Mouse (Mus musculus) adrenal gland, postnatal 10 days (tissue): Measurements from ENCODE around the gene Fhl1. TPM values are rescaled to one million over a fixed set of nuclear protein-coding genes. Genes with fewer than 3 reads are reported as not detected.

ENCODE experiments used
- DNase-seq: peaks from one replicate; pipeline ENCODE4 v3.0.0; 2021; ENCODE audit warnings: mixed read lengths
- total RNA-seq, 2 experiments: library from RNA; stranded (reverse); gene quantifications; 2 replicates each; pipeline ENCODE4 v1.2.3; 2021

The Fhl1 gene
- total RNA-seq, 2 experiments from 2014 or later: 146 to 212 TPM

DNA sequence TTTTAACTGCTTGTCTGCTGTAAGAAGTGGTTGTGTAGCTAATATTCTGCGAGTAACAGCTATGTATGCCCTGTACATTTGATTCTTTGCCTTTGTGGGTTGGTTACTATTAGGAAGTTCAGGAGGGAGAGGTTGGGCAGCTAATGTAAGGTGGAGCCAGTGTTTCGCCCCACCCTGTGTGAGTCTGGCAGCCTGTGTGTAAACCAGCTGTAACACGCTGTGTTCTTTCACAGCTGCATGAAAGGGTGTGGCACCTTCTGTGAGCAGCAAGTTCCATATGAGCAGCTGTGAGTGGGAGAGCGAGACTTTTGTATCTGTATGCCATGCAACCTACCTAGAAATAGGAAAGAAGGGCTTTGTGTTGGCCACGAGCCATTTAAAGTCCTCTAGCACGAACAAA is 20.6 kb downstream of the Fhl1 start:
- no peak for DNase-seq

DNA sequence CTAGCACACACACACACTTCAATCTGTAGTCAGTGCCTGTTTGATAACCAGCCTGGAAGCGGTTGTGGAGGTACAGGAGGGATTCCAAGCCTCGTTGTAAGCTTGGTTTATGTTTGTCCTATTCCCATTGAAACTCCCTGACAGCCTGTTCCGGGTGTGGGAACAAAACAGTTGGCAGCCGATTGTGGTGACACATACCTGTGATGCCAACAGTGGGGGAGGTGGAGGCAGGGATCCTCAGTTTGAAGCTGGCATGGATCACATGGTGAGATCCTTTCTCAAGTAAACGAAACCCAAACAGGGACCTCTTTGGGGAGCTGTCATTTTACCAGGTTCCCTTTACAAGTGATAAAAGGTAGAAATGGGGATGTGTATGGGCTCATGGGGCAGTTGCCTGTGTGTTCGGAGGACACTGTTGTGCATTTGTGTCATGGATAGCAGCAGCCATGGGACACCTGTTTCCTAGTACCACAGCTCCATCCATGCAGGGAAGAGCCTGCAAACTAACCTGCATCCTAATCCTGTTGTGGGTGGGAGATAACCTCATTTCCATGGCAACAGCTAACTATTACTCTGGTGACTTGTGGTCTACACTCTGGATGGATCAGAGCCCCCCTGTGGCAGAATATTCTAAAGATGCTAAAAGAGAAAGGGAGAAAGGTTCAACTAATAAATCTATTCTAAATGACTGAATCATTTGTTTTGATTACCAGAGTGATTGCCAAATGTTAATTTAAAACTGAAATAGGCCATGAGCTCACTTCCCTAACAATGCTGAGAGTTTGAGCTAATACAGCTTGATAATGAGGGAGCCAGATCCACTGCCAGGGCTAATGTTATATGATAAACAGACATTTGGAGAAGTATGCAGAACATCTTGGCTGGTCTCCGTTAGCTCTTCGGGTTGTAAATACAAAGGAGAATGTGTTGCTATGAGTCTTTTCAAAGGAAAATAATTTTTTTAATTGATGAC is 22.0 kb downstream of the Fhl1 start:
- no peak for DNase-seq

DNA sequence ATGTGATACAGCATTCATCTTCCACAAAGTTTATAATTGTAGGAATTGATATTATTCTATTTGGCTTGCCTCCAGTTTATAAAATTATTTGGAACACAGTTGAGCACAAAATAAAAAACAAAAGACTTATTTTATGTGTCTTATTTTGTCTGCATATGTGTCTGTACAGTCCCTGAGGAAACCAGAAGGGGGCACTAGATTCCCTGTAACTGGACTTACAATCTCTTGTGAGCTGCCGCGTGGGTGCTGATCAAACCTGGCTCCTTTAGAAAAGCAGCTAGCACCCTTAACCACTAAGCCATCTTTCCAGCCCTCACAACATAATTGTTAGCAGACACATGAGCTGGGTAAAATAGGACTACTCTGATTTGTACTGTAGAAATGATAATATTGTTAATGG is 24.1 kb downstream of the Fhl1 start:
- DNase-seq: peak; percentile 59

DNA sequence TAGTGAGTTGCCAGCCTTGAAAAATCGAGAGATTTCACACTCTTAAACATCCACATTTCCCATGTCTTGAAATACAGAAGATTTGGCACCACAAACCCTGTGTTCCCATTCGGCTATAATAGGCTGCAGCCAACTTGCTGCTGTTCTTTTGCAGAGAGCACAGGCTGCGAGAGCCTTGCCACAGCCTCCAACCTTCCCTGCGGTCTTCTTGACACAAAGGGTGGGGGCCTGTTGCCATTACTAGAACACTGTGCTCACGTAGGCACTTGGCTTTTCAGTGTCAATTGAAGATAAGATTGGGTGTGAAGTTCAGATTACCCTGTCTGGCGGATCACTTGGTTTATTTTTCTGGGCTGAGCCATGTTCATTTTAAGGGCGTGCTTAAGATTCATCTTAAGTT is 24.8 kb downstream of the Fhl1 start:
- no peak for DNase-seq

DNA sequence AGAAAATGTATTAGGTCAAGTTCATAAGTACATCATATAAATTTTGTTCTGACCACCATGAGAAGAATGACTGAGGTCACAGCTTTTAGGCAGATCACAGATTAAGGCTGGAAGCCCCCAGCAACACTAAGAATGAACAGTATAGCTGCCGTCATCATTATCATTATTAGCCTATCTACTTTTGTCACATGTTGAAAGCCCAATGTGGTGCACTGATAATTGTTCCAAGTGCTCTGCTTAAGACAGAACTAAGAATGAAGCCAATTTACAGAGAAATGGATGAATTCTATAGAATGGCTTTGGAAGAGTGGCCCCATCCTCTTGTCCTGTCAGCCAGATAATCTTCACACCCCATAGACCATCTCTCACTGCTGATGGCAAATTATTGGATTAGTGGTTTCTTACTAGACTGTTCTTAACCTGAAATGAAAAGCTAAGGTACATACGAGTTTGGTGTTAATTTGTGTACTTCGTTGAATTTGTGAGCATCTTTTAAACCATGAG is 28.7 kb downstream of the Fhl1 start:
- no peak for DNase-seq

DNA sequence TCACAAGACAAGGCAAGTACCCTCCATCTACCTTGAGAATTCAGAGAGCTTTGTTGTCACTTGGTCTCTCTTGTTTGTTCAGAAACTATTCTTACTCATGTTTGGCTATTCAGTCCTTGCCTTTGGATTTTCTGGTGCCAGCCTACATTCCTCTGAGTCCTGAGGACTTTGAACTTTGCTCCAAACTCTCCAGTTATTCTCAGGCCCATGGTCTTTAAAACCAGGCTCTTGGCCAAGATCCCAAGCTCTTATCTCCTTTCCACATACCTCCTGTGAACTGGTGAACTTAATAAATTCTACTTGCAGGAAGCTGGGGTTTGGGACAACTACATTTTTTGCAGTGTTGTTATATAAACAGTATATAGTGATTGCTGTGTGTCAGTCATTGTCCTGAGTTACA is 38.3 kb downstream of the Fhl1 start:
- no peak for DNase-seq

DNA sequence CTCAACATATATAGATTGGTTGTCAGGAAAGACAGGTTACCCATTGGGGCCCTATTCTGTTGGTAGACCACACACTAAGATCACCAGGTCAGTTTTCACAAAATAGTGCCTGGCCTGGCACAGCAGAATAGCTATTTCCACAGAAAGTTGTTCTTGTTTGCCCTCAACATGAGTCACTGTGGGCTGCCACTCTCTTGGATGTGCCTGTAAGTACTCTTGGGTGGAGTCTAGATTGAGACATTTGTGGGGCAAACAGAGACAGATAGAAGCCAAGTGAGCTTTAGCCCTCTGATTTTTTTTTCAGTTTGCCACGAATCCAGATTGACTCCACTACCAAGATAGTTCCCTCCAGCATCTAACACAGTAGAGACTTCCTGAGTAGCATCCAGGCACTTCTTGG is 40.2 kb downstream of the Fhl1 start:
- no peak for DNase-seq

DNA sequence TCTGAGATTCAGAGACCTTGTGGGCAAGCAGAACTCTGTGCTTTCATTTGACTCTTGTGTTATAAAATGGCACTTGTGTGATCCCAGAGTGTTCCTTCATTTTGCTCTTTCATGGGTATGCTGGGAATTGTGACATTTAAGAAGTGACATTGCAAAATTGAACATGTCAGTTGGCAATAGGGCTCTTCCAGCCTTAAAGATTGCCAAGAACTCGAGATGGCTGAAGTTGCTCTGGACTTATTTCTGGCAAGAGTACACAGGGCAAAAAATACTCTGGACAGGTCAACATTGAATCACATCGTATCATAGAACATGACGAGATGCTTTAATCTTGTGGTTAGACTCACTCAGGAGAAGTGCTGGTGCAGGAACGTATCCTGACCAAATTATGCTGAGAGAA is 41.7 kb downstream of the Fhl1 start:
- DNase-seq: no peak

DNA sequence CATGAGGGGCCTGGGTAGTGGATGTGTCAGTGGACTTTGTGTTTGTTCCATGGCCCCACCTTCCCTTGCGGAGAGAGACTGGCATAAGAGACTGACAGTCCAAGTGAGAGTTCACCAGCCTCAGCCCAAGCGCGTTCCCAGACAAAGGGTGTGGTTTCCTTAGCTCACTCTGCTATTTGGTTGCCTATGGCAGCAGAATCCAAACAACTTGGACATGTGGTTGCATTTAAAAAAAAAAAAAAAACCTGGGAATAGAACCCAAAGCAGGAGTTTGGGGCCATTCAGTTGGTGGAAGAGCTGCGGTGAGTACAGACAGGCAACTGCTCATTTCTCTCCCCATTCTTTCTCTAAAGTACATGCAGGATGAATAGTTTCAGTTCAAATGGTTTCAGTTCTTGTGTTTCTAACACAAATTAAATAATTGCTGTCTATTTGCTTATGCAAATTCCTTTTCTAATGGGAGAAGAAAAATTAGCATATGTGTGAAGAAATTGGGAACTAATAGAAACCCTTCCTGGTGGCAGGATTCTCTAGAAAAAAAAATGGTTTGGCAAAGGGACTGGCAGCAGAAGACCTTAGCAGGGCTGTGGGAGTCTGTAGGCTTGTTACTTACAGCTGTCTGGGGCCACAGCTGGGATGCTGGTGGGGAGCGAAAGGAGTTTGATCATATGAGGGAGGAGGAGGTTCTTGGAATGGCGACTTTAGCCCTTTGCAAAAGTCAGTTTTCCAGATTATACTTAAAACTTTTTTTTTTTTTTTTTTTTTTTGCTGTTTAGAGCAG is 54.9 kb downstream of the Fhl1 start:
- no peak for DNase-seq

DNA sequence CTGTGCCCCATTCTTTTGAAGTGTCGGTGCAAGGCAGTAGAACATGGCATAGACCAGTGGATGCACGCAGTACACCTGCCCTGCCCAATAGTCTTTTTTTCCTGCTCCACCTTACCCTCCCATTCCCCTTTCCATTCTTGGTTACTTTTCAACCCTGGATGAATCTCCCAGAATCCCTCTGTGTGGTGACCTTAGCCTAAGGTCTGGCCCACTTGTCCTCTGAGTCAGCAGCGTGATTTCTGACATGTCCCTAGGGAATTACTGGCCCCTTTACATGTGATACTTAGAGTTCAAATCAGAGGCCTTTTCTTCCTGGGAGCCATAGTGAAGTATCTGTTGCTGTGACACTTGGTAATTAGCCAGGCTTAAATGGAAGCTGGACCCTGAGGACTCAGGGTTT is 55.9 kb downstream of the Fhl1 start:
- no peak for DNase-seq

DNA sequence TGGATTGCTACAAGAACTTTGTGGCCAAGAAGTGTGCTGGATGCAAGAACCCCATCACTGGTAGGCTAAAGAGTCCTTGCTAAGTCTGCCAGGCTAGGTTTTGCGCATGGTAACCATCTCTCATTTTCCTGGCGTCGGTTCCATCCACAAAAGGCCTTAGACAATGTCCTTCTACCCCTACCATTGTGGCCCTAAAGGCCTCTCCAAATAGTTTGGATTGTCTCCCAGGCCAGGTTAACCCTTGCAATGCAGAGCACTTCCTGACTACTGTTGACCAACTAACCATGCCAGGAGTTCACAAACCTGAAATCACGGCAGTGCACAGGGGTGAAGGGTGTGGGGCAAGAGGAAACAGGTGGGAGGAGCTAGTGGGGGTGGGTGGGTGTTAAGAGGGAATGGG is 59.0 kb downstream of the Fhl1 start:
- peak; percentile 10 for DNase-seq

DNA sequence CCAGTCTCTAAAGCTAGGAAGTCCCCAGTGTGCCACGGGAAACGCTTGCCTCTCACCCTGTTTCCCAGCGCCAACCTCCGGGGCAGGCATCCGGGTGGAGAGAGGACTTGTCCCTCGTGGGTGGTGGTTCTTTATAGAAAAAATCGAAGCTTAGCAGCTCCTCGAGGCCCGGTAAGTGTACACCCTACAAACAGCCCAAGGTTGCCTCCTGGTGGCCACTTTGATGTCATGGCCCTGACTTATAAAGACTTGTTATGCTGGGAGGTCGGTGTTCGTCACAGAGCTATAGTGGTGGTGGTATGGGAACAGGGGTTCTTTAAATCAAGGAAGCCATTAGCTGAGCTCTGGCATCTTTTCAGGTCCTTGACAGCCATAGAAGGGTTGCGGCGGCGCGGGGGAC is 59.7 kb downstream of the Fhl1 start:
- DNase-seq: peak; percentile 72

DNA sequence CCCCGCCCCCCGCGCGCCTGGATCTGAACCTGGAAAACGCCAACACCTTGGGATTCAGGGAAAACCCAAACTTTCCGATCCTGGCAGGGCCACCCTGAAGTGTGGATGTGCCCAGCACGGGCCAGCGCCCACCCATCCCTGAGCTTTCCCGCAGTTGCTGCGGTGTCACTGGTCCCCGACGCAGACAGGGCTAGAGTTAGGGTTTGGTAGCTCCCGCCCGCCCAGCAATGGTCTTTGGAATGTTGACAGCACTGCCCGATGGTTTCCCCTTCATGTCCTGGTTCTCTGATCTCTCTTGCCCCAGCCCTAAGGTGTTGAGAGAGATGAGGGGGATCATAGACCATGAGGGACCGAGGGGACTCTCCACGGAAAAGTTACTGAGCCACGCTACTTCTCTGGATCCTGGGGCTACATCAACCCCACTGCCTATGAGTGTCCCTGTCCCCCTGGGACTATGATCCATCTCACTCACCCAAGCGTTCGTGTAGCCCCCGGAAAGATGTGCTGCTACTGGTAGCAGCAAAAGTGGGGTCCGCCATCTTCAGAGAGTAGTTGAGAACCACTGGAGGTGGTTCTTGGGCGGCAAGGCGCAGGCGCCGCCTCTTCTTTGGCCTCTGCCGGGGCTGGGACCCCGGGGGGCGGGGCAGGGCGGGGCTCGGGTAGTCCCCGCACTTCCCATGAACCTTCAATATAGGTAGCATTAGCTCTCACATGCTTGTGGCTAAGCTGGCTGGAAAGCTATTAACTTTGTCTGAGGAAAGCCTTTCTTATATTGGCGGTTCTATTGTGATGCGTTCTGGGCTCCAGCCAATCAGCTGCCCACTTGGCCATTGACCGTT is 90.4 kb downstream of the Fhl1 start, which contains the start of gene Map7d3:
Gene Map7d3 (minus strand): TSS at position 562 of the 839 bp plus-strand sequence.
- DNase-seq: peak; percentile 42

DNA sequence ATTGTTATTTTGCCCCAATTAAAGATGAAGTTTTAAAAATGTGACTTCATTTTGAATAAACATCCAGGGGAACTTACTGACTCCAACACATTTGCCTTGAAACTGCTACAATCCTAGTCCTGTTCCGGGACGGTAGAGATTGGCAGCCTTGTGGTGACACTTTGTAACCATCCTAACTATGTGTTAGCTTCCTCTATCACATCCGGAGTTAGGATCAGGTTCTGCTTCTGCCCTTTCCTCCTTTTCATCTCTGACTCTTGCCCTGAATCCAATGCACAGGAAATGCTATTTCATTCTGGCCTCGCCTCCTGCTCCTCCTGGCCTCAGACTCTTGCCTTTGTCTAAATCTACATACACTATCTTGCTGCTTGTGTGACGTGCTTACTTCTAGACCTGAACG is 95.9 kb downstream of the Fhl1 start:
- DNase-seq: no peak

DNA sequence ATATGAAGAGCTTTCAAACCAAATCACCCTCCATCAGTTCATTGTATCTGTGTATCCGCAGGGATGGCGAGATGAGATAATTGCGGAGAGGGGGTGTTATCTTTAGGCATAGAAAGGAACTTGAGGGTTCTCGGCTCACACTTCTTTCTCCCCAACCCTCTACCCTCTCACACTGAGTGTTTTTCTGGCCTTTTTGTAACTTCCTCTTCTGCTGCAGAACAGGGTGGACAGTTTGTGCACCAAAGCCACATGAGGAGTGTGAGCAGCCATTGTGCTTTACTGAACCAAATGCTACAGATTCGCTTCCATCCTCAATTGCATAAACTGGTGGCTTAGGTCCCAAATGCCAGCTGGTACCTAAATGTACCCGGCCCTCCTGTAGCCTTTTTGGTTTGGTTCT is 104.3 kb downstream of the Fhl1 start:
- DNase-seq: no peak

DNA sequence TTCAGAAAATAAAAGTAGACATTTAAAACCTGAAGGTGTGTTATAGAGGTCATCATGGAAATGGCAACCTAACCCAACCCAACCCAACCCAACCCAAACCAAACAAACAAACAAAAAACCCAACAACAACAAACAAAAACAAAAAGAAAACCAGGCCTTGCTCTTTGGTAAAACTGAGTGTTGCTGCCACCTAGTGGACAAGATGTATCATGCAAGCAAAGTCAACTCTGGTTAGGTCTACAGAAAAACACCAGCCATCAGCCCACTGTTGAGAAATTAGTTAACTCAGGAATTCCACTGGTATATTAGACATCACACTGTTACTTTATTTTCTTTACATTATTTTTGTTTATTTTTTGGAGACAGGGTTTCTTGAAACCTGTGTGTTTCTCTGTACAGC is 107.8 kb downstream of the Fhl1 start:
- DNase-seq: peak; percentile 28

DNA sequence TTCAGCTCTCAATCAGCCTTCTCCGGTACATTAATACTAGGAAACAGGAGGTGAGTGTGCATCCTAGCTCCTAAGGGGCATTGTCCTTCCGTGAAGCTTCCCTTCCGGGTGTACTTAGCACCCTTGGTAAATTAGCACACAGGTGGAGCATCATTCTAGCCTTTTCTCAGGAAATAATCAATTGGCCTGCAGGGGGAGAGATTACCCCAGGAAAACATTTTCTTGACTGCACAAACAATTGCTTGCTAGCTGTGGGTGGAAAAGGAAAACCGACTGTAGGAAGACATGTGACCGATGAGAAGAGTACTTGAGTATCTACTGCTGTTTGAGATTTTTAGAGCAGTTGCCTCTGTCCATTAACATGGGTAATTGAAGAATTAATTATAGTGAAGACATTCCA is 109.7 kb downstream of the Fhl1 start:
- no peak for DNase-seq

Other genes with a start within 250 kb of the Fhl1 start
- not detected for gene Gm10477, start 207.0 kb upstream of the Fhl1 start, total RNA-seq
- not detected for gene Gm648, start 182.2 kb upstream of the Fhl1 start, total RNA-seq
- gene Mmgt1, start 133.7 kb upstream of the Fhl1 start, total RNA-seq: 10 to 100 TPM; 24.2 to 26.9 TPM
- gene Slc9a6, start 122.0 kb upstream of the Fhl1 start, total RNA-seq: 10 to 100 TPM; 22.3 to 22.5 TPM
- 1 to 10 TPM; 3.6 TPM for gene Map7d3, start 90.5 kb downstream of the Fhl1 start, total RNA-seq
- gene Adgrg4, start 138.4 kb downstream of the Fhl1 start, total RNA-seq: not detected